Mouse (Mus musculus) adrenal gland, adult 18-20 months (tissue): Measurements from ENCODE around the gene Syp. TPM values are rescaled to one million over a fixed set of nuclear protein-coding genes. Genes with fewer than 3 reads are reported as not detected.

Experiments used
- total RNA-seq, 2 experiments: library from RNA; stranded (reverse); gene quantifications; 1 replicate in 1 of 2; 2 replicates in 1 of 2; pipeline ENCODE4 v1.2.3; 2021

The Syp gene
- total RNA-seq, 2 experiments from 2014 or later, result 46.1 to 70.5 TPM

Other genes with a start within 250 kb of the Syp start
- gene Foxp3, start 64.8 kb upstream of the Syp start, total RNA-seq, result not detected
- gene Ppp1r3f, start 64.2 kb upstream of the Syp start, total RNA-seq, result 1 to 10 TPM; 3.2 to 4.4 TPM
- 10 to 100 TPM; 16.9 to 23.8 TPM for gene Ccdc22, start 33.0 kb upstream of the Syp start, total RNA-seq
- not detected for gene Cacna1f, start 31.4 kb upstream of the Syp start, total RNA-seq
- 10 to 100 TPM in 1 of 2 experiments, 1 to 10 TPM in 1; 8.8 to 11.7 TPM for gene Prickle3, start 18.8 kb downstream of the Syp start, total RNA-seq
- 10 to 100 TPM; 54.4 to 68.4 TPM for gene Plp2, start 32.9 kb downstream of the Syp start, total RNA-seq
- gene Magix, start 42.8 kb downstream of the Syp start, total RNA-seq, result under 1 TPM; 0.46 to 0.64 TPM
- gene Gpkow, start 58.7 kb downstream of the Syp start, total RNA-seq, result 10 to 100 TPM; 48.0 to 59.9 TPM
- gene Wdr45, start 75.9 kb downstream of the Syp start, total RNA-seq, result 10 to 100 TPM; 45.4 to 62.8 TPM
- under 1 TPM in 1 of 2 experiments, not detected in 1; 0.58 TPM for gene Gm45208, start 83.8 kb downstream of the Syp start, total RNA-seq
- gene Praf2, start 90.0 kb downstream of the Syp start, total RNA-seq, result 10 to 100 TPM; 12.1 to 16.3 TPM
- 1 to 10 TPM; 2.0 to 2.6 TPM for gene Ccdc120, start 112.4 kb downstream of the Syp start, total RNA-seq
- 10 to 100 TPM; 41.9 to 56.9 TPM for gene Tfe3, start 124.1 kb downstream of the Syp start, total RNA-seq
- gene Gripap1, start 151.3 kb downstream of the Syp start, total RNA-seq, result 10 to 100 TPM; 52.4 to 54.4 TPM
- gene Kcnd1, start 183.8 kb downstream of the Syp start, total RNA-seq, result under 1 TPM; 0.54 to 0.76 TPM
- 10 to 100 TPM; 57.4 to 63.1 TPM for gene Otud5, start 202.9 kb downstream of the Syp start, total RNA-seq
- 10 to 100 TPM in 1 of 2 experiments, 1 to 10 TPM in 1; 8.1 to 13.4 TPM for gene Pim2, start 239.8 kb downstream of the Syp start, total RNA-seq
- gene Slc35a2, start 245.6 kb downstream of the Syp start, total RNA-seq, result 10 to 100 TPM; 38.9 to 50.3 TPM